Mouse (Mus musculus) c-Kit-positive CD71-negative TER-119-negative erythroid progenitor cells, embryonic 14.5 days (primary cell): Measurements from ENCODE around the gene Atp5b.
A peak's percentile ranks its signal among the peaks of the same experiment; 100 is the strongest.
"Not testable (repeated sequence)": the region's sequence is repeated elsewhere in the genome, so short reads cannot be mapped to it uniquely, and the experiment has no call there.

ENCODE experiments used
- DNase-seq: peaks from one replicate; pipeline ENCODE4 v3.0.0-alpha.2; 2013; ENCODE audit warnings: low read depth

Atp5b gene

DNA sequence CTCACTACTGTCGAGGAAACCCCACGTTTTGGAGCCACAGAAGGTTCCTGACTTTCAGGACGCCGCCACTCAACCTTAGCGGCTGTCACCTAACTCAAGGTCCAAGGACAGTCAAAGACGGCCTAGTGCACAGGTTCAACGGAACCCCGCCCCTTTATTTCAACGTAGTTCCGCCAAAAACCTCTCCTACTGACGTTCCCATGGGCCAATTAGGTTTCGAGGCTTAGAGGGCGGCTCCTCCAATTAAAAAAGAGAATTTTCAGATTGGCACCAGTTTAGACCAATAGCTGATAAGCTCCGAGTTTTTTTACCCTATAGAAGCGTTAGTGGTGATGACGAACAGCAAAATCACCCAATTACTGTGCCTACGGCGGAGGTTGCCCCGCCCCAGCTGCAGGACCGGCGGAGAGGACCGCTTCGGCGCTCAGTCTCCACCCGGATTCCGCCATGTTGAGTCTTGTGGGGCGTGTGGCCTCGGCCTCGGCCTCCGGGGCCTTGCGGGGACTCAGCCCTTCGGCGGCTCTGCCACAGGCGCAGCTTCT is at the start of gene Atp5b:
Gene Atp5b, plus strand, starts transcription at position 394 of the 542 bp plus-strand sequence.
- peak; percentile 99 for DNase-seq

DNA sequence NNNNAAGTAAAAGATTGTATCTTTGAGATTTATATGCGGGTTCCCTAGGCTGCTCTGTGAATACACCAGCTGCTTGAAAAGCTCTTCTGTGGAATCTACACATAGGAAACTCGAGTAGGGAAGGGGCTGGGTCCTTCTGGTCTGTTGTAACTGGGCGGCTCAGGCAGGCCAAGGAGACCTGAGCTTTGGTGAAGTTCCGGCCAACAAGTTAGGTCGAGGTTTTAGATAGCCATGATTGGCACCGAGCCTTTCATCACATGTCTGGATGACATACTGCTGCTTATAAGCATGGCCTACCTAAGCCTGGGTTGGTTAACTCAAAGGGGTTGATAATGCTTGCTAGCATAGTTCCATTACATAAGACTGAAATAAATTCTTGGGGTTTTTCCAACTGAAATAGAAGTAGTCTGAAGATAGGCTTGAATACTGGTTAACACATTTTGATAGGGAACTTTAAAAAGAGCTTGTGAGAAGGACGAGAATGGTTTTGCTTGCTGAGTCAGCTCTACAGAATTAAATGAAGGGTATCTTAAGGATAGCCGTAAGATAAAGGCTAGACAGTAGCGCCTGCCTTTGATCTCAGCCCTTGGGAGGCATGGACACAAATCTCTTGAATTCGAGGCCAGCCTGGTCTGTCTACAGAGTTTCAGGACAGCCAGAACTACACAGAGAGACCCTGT is 46.2 kb upstream of the Atp5b start:
- peak; percentile 38 for DNase-seq

DNA sequence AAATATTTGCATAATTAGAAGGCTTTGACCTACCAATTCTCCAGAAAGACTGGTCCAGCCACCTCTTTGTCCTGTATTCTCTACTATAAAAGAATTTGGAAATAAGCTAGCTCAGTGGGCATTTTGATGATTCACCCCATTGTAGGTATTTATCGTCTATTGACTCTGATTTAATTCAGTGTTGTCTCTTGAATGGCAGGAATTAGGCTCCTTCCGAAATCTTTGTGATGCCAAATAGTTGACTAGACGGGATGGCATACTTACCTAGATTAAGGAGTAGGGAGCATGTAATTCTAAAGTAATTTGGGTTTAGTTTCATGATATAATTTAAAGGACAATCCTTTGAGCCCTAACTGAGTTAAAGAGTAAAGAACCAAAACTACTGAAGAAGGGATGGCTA is 45.2 kb upstream of the Atp5b start:
- no peak for DNase-seq

DNA sequence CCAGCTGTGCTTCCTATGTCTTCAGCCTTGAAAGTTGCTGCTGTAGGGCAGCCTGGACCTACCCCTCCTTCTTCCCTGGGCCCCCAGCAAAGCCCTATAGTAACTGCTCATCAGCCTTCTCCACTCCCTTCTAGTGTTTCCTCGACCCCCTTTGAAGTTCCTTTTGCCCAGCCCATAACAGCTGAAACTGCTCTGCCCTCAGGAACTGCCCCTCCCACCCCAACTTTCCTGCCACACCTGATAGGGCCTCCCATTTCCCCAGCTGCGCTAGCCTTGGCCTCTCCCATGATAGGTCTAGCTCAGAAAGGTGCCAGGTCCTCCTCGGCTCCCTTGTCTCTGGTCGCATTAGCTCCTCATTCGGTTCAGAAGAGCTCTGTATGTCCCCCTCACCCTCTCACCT is 43.9 kb upstream of the Atp5b start:
- no peak for DNase-seq

DNA sequence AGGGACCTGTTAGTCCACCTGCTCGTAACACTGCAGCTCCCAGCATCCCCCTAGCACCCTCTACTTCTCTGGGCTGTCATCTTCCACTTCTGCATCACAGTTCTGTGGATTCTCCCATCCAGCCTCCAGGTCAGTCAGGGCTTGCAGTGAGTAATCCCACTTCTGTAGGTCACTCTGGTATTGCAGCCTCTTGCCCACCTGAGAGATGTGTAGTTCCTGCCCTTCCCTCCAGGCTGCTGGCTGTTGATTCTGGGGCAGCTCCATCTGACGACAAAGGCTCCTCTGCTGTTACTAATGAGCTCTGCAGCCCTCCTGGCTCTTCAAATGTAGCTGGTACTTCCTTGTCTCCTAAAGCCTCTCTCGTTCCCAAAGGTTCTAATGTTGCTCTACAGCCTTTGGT is 43.2 kb upstream of the Atp5b start:
- no peak for DNase-seq

DNA sequence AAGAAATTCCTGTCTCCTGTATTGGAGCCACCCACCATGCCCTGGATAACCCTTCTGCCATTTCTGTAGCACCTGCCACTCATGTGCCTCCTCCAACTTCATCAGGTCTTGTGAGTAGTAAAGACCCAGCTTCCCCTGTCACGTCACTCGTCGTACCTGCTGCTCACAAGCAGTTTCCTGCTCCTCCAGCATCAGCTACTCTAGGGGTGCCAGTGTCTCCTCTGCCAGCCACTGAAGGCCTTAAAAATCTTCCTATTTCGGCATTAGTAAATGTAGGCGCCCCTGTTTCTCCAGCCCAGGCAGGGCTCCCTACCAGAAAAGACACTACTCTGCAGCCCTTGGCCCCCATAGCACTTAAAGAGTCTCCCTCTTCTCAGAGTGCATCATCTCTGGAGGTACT is 42.8 kb upstream of the Atp5b start:
- no peak for DNase-seq

DNA sequence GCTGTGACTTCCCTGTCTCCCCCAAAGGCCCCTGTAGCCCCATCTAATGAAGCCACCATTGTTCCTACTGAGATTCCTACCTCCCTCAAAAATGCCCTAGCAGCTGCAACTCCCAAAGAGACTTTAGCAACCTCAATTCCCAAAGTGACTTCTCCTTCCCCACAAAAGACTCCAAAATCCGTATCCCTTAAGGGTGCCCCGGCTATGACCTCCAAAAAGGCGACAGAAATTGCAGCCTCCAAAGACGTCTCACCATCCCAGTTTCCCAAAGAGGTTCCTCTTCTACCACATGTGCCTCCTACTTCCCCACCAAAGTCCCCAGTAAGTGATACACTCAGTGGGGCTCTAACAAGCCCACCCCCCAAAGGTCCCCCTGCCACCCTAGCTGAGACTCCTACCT is 41.4 kb upstream of the Atp5b start:
- DNase-seq: no peak

DNA sequence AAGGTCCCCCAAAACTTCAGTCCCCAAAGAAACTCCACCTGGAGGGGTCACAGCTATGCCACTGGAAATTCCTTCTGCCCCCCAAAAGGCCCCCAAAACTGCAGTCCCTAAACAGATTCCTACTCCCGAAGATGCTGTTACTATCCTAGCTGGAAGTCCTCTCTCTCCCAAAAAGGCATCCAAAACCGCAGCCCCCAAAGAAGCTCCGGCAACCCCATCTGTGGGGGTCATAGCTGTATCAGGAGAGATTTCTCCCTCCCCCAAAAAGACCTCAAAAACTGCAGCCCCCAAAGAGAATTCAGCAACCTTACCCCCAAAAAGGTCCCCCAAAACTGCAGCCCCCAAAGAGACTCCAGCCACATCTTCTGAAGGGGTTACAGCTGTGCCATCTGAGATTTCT is 40.6 kb upstream of the Atp5b start:
- DNase-seq: no peak

DNA sequence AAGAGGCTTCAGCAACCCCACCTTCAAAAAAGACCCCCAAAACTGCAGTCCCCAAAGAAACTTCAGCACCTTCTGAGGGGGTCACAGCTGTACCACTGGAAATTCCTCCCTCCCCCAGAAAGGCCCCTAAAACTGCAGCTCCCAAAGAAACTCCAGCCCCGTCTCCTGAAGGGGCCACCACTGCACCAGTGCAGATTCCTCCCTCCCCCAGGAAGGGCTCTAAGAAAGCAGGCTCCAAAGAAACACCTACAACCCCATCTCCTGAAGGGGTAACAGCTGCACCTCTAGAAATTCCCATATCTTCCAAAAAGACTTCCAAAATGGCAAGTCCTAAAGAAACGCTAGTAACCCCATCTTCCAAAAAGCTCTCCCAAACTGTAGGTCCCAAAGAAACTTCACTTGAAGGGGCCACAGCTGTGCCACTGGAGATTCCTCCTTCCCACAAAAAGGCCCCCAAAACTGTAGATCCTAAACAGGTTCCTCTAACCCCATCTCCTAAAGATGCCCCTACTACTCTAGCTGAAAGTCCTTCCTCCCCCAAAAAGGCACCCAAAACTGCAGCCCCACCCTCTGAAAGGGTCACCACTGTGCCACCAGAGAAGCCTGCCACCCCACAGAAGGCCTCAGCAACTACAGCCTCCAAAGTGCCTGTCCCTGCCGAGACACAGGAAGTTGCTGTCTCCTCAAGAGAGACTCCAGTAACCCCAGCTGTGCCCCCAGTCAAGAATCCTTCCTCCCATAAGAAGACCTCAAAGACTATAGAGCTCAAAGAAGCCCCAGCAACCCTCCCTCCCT is 39.8 kb upstream of the Atp5b start:
- DNase-seq: no peak

DNA sequence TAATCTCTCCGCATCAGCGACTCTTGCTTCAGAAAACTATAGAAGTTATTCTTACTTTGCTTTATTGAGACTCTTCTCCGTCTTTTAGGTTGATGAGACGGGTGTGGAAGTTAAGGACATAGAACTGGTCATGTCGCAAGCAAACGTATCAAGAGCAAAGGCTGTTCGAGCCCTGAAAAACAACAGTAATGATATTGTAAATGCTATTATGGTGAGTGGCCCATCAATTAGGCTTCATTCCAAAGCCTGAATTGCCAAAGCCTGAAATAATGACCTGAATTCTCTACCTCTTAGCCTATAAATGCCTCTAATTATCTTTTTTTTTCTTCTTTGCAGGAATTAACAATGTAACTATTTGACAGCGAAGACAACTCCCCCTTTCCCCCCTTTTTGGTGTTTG is 34.9 kb upstream of the Atp5b start:
- DNase-seq: no peak

DNA sequence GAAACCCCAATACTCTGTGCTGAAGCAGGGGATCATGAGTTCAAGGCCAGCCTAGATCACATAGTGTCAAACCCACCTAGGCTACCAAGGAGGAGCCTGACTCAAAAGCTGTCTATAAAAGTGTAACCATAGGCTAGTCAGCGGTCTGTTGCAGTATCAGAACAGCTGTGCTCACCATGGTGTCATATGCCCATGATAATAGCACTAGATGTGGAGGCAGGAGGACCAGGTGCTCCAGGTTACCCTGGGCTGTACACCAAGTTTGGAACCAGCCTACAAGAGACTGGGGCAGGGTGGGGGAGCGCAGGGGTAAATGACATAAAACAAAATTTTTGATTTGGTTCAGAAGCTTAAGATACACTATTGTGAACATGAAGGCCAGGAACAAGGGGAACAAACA is 33.3 kb upstream of the Atp5b start:
- no peak for DNase-seq

DNA sequence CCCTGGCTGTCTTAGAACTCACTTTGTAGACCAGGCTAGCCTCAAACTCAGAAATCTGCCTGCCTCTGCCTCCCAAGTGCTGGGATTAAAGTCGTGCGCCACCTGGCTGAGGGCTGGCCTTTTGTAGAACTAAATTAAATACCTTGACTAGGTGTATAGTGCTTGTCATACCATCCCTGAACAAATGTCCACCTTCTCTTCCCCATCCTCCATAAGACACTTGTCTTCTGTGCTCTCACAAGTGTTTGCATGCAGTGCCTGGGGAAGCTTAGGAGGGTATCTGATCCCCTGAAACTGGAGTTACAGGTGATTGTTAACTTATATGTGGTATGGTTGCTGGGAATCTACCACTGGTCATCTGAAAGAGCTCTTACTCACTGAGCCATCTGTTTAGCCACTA is 32.7 kb upstream of the Atp5b start:
- no peak for DNase-seq

DNA sequence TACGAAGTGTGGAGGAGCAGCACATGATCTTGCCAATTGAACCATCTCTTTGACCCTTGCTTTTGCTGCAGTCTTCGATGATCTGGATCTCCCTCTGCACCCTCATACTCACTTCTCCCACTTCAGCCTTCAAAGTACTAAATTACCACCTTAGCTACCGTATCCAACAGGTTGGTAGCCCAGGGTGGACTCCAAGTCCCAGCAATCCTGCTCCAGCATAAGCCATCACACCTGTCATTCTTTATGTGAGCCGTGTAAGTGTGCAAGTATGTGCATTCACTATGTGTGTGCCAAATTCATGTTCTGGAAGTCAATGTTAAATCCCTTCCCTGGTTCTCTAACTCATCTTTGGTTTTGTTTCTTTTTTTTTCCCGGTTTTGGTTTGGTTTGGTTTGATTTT is 31.5 kb upstream of the Atp5b start:
- no peak for DNase-seq

DNA sequence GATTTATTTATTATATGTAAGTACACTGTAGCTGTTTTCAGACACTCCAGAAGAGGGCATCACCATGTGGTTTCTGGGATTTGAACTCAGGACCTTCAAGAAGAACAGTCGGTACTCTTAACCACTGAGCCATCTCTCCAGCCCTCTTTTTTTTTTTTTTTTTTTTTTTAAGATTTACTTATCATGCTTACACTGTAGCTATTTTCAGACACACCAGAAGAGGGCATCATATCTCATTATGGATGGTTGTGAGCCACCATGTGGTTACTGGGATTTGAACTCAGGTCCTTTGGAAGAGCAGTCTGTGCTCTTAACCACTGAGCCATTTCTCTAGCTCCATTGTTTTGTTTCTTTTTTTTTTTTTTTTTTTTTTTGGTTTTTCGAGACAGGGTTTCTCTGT is 30.9 kb upstream of the Atp5b start:
- DNase-seq: not testable (repeated sequence)

DNA sequence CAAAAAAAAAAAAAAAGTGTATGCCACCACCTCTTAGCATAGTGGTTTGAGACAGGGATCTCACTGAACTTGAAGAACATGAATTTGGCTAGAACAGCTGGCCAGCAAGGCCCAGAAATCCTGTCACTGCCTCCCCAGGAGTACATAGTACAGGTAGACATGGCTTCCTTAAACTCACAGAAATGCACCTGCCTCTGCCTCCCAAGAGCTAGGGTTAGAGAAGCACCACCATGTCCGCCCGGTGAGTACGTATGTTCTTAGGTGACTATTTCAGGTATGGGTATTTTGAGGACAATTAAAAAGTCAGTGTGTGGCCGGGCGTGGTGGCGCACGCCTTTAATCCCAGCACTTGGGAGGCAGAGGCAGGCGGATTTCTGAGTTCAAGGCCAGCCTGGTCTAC is 30.1 kb upstream of the Atp5b start:
- no peak for DNase-seq

DNA sequence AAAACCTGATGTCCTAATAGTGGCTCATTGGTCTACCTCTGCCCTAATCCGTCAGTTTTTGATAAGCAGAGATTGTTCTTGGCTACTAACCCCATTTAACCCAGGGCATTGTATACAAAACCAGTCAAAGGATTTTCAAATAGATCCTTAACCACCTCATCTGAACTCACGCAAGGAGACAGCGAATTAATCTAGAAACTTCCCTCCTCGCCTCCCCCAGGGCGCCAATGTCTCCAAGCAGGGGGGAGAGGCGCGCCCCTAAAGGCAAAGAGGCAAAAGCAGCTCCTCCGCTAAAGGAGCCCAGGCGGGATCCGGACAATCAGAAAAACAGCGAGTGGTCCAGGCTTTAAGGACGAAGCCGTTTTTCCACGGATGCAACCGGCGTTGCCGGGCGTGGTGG is 24.9 kb upstream of the Atp5b start:
- DNase-seq: no peak

DNA sequence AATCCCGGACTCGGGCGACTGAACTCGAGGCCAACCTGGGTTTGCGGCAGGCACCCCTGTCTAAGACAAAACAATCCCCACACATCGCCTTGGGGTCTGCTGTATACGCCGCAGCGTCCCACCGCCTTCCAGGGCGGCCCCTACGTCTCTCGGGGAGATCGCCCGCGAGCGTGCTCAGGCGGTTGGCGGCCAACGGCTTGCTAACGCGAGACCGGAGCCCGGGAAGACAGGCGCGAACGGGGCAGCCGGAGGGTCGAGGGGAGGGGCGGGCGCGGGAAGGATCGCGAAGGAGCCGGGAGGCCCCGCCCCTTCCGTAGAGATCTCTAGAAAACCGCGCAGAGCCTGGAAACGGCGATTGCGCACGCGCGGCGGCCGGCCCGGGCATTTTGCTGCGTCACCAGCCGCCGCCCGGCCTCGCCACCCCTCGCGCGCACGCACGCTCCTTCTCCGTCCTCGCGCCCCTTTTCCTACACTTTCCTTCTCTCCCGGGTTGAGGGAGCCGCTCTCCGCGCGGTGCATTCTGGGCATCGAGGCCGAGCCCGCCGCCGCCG is 24.4 kb upstream of the Atp5b start, which contains the start of gene Ptges3:
Gene Ptges3, plus strand, starts transcription at position 354 of the 551 bp plus-strand sequence.
- peak; percentile 87 for DNase-seq

DNA sequence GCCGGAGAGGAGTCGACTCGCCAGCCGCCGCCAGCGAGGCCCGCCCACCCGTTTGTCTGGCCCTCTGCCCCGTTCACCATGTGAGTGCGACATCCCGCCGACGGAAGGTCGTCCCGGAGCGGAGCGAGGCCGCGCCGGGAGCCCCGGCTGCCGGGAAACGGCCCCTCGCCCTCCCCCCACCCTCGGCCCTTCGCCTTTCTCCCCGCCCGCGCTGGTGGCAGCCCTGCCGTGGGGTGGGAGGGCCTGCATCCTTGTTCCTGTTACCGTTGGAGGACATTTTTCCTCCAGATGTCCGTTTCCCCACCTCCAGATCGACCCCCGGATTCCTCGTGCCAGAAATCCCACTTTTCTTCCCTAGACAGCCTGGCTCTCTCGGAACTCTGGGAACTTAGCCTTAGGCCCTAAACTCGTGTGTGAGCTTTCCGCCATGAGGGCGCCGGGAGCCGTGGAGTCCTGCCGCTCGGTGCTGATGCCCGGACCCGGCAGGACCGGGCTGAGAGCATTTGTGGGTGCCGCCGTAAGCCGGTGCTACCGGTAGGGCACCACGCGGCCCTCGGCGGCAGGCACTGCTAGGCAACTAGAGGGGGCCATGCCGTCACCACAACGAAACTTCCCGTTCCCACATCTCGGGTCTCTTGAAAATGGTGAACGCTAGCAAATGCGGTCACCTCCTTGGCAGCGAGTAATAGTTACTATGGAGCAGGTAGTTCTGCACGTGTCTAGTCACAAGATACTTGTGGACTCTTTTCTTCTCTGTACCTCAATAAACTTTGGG is 23.7 kb upstream of the Atp5b start:
- peak; percentile 46 for DNase-seq

DNA sequence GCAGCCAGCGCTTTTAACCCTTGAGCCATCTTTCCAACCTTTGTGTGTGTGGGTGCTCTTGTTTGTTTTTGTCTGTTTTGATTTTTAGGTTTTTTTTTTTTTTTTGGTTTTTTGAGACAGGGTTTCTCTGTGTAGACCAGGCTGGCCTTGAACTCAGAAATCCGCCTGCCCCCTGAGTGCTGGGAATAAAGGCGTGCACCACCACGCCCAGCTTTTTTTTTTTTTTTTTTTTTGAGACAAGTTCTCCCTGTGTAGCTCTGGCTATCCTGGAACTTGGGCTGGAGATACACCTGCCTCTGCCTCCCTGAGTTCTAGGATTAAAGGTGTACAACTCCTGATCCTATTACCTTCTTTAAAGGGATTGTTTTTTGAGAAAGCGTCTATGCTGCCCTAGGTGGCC is 22.0 kb upstream of the Atp5b start:
- no peak for DNase-seq

DNA sequence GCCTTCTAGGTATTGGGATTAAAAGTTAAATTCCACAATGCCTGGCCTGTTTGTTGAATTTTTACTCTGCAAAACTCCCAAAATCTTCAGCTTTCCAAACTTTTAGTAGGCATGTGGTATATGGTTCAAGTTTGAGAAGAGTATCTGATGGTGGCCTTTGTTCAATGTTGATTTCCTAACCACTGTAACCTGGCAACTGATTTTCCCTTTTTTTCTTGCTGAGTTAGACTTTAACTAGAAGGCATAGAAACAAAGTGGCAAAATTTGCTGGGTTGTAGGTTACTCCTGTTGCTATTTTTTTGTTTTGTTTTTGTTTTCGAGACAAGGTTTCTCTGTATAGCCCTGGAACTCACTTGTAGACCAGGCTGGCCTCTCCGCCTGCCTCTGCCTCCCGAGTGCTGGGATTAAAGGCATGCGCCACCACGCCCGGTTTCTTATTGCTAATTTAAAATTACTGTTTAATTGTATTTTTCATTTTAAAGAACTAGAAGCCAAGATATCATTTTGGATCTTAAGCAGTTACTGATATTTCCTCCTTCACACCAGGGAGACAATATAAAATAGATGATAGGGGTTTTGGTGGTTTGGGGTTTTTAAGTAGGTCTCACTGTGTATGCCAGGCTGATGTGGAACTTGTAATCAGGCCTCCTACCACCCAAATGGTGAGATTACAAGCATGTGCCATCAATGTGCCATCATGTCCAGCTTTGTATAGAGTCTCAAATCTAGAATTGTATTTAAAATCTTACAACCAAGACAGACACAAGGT is 20.7 kb upstream of the Atp5b start:
- no peak for DNase-seq

DNA sequence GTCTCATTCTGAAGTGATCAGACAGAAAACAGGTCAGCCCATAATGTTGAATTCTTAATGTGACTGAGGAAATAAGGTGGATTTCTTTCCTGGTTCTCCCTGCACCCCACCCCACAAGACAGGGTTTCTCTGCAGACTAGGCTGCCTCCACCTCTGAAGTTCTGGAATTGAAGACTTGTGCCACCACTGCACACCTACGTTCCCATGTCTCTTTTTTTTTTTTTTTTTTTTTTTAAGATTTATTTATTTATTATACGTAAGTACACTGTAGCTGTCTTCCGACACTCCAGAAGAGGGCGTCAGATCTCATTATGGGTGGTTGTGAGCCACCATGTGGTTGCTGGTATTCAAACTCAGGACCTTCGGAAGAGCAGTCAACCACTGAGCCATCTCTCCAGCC is 17.0 kb upstream of the Atp5b start:
- no peak for DNase-seq

DNA sequence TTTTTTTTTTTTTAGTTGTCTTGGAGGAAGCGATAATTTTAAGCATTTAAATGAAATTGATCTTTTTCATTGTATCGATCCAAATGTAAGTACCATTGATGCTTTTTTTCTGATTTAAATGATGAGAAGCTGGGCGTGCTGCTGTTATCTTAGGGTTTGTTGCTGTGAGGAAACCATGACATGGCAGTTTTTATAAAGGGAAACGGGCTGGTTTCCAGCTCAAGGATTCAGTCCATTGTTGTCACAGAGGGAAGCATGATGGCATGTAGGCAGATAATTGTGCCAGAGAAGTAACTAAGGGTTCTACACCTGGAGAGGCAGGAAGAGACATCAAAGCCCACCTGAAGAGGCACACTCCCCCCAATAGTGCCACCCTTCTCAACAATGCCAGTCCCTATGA is 13.9 kb upstream of the Atp5b start:
- no peak for DNase-seq
